Mouse (Mus musculus) liver, embryonic 14.5 days (tissue): ENCODE measurements around the gene Trabd2b. TPM values are rescaled to one million over a fixed set of nuclear protein-coding genes. Genes with fewer than 3 reads are reported as not detected.

Source experiments
- ATAC-seq: fragments of 200-750 bp; cut with Nextera tagmentation; 2 replicates; pipeline ENCODE4 v1.8.0; 2017; ENCODE audit warnings: moderate number of reproducible peaks, mild to moderate bottlenecking, moderate library complexity; ENCODE audit not compliant: insufficient read depth
- DNase-seq, 3 experiments: peaks; one replicate each; pipeline ENCODE4 v3.0.0-alpha.2; 2012 to 2013; ENCODE audit warnings: low read depth in 3 of 3, low spot score in 3 of 3
- H3K27ac ChIP-seq: fragments of 300-500 bp; sonication (generic); 2 replicates; pipeline ENCODE4 v1.5.1; 2014; ENCODE audit warnings: moderate library complexity, mild to moderate bottlenecking, control low read depth, inconsistent platforms
- H3K27me3 ChIP-seq: fragments of 300-500 bp; sonication (generic); 2 replicates; pipeline ENCODE4 v1.6.1; 2014; ENCODE audit warnings: mild to moderate bottlenecking, low read length, moderate library complexity; ENCODE audit not compliant: control insufficient read depth, insufficient read depth
- H3K36me3 ChIP-seq: fragments of 300-500 bp; sonication (generic); replicated peaks from 2 replicates; pipeline ENCODE4 v1.6.1; 2014; ENCODE audit warnings: low read depth; ENCODE audit not compliant: control insufficient read depth, insufficient read depth
- H3K4me1 ChIP-seq, 2 experiments: fragments of 200-500 bp in 1 of 2; fragments of 300-500 bp in 1 of 2; sonication (generic) in 1 of 2; replicated peaks; 2 replicates each; pipeline ENCODE4 v1.6.1; 2012 to 2014; ENCODE audit warnings: antibody characterized with exemption in 1 of 2, inconsistent platforms in 1 of 2, low read length in 1 of 2; ENCODE audit not compliant: control insufficient read depth in 2 of 2, insufficient read depth in 2 of 2
- H3K4me2 ChIP-seq: fragments of 300-500 bp; sonication (generic); 2 replicates; pipeline ENCODE4 v1.6.1; 2014; ENCODE audit warnings: low read depth, mild to moderate bottlenecking, control low read depth, moderate library complexity
- H3K4me3 ChIP-seq, 2 experiments: fragments of 200-500 bp in 1 of 2; fragments of 300-500 bp in 1 of 2; sonication (generic) in 1 of 2; 2 replicates each; pipeline ENCODE4 v1.5.1; 2012 to 2014; ENCODE audit warnings: low read depth in 2 of 2, low read length in 2 of 2, mild to moderate bottlenecking in 2 of 2, control low read depth in 1 of 2, inconsistent platforms in 1 of 2, moderate library complexity in 1 of 2; ENCODE audit not compliant: insufficient read depth in 1 of 2
- H3K9ac ChIP-seq: fragments of 300-500 bp; sonication (generic); replicated peaks from 2 replicates; pipeline ENCODE4 v1.6.1; 2014; ENCODE audit warnings: mild to moderate bottlenecking, control low read depth, moderate library complexity
- H3K9me3 ChIP-seq: fragments of 300-500 bp; sonication (generic); 2 replicates; pipeline ENCODE4 v1.6.1; 2016; ENCODE audit warnings: low read length, mixed read lengths; ENCODE audit not compliant: control insufficient read depth
- CTCF ChIP-seq: IDR thresholded peaks from 2 replicates; pipeline ENCODE4 v1.5.1; 2016; ENCODE audit warnings: antibody characterized with exemption, low read depth, control low read depth
- EP300 ChIP-seq: IDR thresholded peaks from 2 replicates; pipeline ENCODE4 v1.6.1; 2016; ENCODE audit warnings: antibody characterized with exemption, low read depth
- WGBS: fragments of 180-500 bp; shearing (Covaris S2); extraction: QIAGEN DNeasy Blood & Tissue Kit; methylation state at CpG from one replicate; pipeline ENCODE4 v1.1.7; 2014; ENCODE audit not compliant: insufficient replicate concordance; 5-methylcytosine and 5-hydroxymethylcytosine counted together
- polyA plus RNA-seq, 2 experiments: library from polyadenylated mRNA; depleted of rRNA in 1 of 2; stranded (reverse) in 1 of 2; unstranded in 1 of 2; fragments of >200 nt; fragmentation: Nextera tagmentation in 1 of 2; extraction: Ambion mirVana in 1 of 2; gene quantifications; 2 replicates each; pipeline versions ENCODE4 v1.2.1 to v1.2.3; 2012 to 2014

Gene Trabd2b
- polyA plus RNA-seq, 2 experiments, result 0.04 to 0.09 TPM

- no peaks in the 10 kb centered on the region for H3K27me3 ChIP-seq
- no peaks in the 10 kb centered on the region for H3K36me3 ChIP-seq
- no peaks in the 10 kb centered on the region for H3K4me1 ChIP-seq
- H3K9ac ChIP-seq, result no peak overlapping the region
- no peaks in the 10 kb centered on the region for H3K9me3 ChIP-seq
- no peak for DNase-seq
- ATAC-seq, result no peak
- no peak overlapping the region for H3K27ac ChIP-seq
- no peak overlapping the region for H3K4me3 ChIP-seq
- no peak for TF ChIP-seq CTCF
- TF ChIP-seq EP300, result no peak
- WGBS, result 59% methylated on average over 3 of the region's 3 CpGs
- no peak overlapping the region for H3K4me2 ChIP-seq
Observed at GRCm38 (mm10) chr4:114519966-114520365, 113.4 kb downstream of the Trabd2b start.

- H3K36me3 ChIP-seq, result no peaks in the 10 kb centered on the region
- DNase-seq, result no peak
- WGBS, result 52% methylated on average over 5 of the region's 5 CpGs
- no peak overlapping the region for H3K4me3 ChIP-seq
- no peak overlapping the region for H3K27ac ChIP-seq
- H3K4me1 ChIP-seq, result no peaks in the 10 kb centered on the region
- ATAC-seq, result no peak
- TF ChIP-seq CTCF (no peak), EP300 (no peak)
- no peaks in the 10 kb centered on the region for H3K27me3 ChIP-seq
- no peaks in the 10 kb centered on the region for H3K9me3 ChIP-seq
- no peak overlapping the region for H3K9ac ChIP-seq
- no peak overlapping the region for H3K4me2 ChIP-seq
Observed at GRCm38 (mm10) chr4:114523335-114524188, 117.0 kb downstream of the Trabd2b start.

DNA sequence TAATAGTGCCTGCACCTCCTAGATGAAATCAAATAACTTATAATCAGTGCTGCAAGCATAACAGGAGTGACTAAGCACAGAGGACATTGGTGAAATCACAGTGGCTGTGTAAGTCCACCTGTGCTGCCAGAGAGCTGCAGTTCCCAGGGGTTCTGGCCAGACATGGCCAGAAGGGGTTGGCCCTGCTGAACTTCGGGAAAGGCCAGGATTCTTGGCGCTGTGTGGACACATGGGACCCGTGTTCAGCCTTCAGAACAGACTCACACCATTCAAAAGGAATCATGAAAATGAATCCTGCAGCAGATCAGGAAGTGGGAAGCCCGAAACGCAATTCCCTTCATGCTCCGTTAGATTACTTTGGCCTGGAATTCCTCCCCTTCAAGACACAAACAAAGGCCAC lies 125.1 kb downstream of the Trabd2b start:
- H3K9ac ChIP-seq, result no peak overlapping the region
- 55% methylated on average over 6 of the region's 6 CpGs for WGBS
- H3K4me1 ChIP-seq, result no peaks in the 10 kb centered on the region
- no peaks in the 10 kb centered on the region for H3K27me3 ChIP-seq
- no peak for DNase-seq
- no peak overlapping the region for H3K4me3 ChIP-seq
- TF ChIP-seq CTCF, result no peak
- TF ChIP-seq EP300, result no peak
- H3K36me3 ChIP-seq, result no peaks in the 10 kb centered on the region
- no peak for ATAC-seq
- no peak overlapping the region for H3K27ac ChIP-seq
- H3K4me2 ChIP-seq, result no peak overlapping the region
- H3K9me3 ChIP-seq, result no peaks in the 10 kb centered on the region

GRCm38 (mm10) chr4:114533894-114534754 lies 127.6 kb downstream of the Trabd2b start:
- no peaks in the 10 kb centered on the region for H3K36me3 ChIP-seq
- no peak overlapping the region for H3K4me2 ChIP-seq
- 46% methylated on average over 4 of the region's 4 CpGs for WGBS
- no peak overlapping the region for H3K4me3 ChIP-seq
- H3K27me3 ChIP-seq, result no peaks in the 10 kb centered on the region
- H3K4me1 ChIP-seq, result no peaks in the 10 kb centered on the region
- ATAC-seq (no peak), DNase-seq (no peak)
- H3K9ac ChIP-seq, result no peak overlapping the region
- TF ChIP-seq CTCF (no peak), EP300 (no peak)
- no peaks in the 10 kb centered on the region for H3K9me3 ChIP-seq
- H3K27ac ChIP-seq, result no peak overlapping the region
